Mouse (Mus musculus) heart, adult 11 months (tissue): ENCODE measurements around the gene Mpst.

Experiments used
- DNase-seq: peaks from one replicate; pipeline ENCODE4 v3.0.0; 2022

Mpst gene

DNA sequence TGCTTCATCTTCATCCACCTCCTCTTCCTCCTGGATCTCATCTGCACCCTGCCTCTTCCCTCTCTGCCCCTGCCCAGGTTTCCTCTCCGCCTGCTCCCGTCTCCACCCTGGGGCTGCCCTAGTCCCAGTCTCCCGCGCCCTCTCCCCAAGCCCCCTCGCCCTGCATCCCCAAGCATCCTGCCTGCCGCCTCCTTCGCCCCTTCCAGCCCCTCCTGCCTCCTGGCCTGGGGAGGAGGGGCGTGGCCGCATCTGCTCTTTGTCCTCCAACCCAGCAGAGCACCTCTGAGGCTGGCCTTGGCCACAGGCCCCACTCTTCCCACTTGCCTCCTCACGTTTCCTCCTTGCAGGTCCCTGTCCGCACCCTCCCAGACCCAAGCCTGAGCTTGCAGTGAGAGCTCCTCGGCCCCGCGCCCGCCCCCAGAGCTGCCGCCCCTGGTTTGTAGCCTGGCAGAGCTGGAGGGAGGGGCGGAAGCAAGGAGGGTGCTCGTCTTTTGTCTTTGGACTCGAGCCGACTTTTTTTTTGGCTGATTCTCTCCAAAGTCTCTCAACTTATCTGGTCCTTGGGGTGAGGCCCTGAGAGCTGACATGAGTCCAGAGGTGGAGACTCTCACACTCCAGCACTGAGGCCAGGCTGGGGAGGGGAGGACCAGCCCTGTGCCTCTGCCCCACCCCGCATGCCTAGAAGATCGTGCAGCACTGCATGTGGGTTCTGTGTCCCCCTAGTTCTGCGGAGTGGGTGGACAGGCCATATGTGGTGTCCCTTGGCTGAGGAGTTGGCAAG lies 31.2 kb downstream of the Mpst start:
- DNase-seq = peak; percentile 98

DNA sequence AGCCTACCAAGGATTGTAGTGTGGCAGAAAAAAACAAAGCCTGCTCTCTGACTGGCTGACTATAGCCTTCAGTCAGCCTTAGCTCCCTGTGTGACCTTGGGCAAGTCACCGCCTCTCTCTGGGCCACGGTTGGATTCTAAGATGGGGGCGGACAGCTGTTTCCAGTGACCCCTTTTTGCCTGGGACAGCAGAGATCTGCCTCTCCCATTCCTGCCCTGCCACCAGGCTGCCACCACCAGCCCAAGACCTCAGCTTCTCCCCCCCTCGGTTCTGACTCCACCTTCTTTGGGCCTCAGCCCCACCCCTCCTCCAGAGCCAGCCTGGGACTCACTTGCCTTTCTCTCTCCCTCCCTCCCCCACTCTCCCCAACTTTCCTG lies 31.8 kb downstream of the Mpst start:
- no peak for DNase-seq

DNA sequence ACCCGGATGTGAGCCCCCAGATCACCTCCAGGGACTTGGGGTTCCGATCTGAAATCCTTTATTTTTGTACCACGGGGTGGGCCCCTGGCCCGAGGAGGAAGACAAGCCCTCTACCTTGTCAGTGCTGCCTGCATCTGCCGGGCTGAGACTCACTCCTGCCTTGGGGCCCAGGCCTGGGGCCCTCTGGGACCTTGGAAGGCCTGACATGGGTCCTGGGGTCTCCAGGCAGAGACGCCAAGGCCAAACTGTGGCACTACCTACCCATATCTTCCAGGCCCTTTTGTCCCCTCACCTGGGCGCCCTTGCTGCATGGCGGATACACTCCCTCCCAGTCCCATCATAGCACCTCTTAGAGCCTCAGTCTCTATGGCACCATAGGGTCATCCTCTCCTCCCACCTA lies 32.3 kb downstream of the Mpst start:
- DNase-seq = no peak

DNA sequence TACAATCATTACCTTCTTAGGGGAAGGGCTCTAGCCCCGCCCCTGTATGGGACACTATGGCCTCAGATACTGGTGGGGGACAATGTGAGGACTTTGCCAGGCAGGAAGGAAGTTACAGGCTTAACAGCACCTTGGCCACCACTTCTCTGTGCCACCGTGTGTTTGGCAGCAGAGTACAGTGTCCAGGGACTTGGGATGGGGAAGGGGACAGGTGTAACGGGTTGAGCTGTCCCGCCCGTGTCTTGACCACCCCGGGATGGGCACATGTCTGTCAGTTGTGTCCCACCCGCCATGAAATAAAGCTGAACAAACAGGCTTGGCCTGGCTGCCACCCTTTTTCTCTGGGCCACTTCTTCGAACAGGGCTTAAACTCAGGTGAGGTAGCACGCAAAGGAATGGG lies 32.8 kb downstream of the Mpst start:
- no peak for DNase-seq

DNA sequence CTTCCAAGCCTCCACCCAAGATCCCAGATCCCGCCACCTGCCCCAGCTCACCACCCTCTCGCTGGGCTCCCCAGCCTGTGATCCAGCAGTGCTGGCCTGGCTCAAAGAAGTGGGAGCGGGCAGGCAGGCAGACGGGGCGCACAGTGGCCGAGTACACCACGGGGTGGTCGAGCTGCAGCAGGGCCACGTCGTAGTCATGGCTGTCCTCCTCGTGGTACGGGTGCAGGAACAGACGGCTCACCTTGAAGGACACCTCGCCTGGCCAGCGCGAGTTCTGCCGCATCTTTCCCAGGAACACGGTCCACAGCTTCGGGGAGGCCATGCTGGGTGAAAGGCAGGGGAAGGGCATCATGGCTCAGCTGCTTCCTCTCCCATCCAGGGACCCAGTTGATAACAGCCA lies 36.0 kb downstream of the Mpst start:
- DNase-seq = peak; percentile 90

DNA sequence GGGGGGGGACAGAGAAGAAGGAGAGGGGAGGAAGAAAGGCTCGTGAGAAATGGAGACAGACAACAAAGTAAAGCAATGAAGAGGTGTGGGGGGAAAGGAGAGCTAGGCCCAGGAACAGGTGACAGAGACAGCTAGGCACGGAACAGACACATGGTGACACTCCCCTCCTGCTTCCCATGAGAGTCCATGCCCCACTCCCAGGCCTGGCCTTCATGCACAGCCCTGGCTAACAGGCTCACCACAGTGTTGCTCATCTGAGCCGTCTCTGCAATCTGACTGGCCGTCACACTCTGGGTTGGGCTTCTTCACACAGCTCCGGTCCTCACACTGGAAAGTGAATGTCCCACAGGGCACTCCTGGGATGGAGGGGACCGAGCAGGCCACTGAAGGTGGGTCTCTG lies 37.6 kb downstream of the Mpst start:
- no peak for DNase-seq

DNA sequence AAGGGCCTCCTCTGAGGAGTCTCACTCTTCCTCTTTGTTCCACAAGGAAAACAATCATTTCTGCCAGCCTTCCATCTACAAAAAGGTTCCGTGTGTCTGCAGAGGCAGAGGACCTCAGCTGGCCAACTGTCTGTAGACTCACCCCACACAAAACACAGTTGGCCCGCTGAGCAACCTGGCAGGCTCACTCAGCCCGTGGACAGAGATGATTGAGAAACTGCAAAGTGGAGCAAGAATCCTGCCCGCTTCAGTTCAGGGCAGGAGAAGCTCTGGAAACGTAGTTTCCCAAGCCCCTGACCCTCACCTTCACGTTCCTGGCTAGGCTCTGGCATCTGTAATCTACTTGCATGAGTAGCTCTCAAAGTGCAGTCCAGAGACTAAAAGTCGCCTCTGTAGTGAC lies 40.9 kb downstream of the Mpst start:
- no peak for DNase-seq

DNA sequence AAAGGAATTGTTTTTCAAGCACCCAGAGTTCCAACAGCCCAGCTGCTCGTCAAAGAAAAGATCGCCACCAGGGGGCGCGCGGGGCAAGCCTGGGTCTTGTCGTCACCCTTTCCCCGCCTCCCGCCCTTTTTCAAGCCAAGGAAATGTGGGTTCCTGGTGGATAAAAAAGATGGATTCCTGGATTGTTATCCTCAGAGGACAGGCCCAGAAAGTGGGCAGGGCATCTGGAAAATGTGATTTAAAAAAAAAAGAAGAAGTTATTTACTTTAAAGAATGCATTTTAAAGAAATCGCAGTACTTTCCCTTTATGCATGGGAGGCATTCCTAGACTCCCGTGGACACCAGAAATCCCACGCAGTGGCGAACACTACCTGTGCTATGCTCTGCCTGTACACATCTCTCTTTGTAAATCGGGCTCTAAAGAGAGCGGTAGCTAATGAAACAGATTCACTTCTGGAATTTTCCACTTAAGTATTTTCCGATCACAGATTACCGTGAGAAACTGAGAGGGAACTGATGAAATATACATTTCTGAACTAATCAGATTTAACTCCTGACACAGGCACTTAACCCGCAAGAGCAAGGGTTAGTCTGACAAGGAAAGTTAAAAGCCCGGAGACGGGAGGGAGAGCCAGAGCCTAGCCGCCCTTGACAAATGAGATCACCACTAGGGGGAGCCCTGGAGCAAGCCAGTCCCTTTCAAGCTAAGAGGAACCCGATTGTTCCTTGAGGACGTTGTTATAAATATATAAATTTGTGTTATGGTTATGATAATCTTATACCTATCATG lies 41.7 kb downstream of the Mpst start:
- DNase-seq = peak; percentile 99

DNA sequence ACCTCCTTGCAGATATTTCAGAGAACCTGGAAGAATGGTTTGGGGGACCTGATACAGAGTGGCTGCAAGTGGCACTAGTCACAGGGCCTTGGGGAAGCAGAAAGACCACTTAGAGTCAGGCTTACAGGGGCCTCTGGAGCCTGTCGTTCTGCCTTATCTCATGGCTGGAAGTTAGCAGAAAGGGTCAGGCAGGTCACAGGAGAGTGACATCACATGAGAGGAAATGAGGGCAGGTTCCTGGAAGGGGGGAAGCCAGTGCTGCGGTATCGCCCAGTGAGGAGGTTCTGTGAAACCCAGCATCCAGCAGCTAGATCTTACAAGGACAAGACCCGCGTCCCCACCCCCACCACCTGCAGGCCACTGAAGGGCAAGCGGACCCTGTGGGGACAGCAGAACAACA lies 42.9 kb downstream of the Mpst start:
- DNase-seq = peak; percentile 96

DNA sequence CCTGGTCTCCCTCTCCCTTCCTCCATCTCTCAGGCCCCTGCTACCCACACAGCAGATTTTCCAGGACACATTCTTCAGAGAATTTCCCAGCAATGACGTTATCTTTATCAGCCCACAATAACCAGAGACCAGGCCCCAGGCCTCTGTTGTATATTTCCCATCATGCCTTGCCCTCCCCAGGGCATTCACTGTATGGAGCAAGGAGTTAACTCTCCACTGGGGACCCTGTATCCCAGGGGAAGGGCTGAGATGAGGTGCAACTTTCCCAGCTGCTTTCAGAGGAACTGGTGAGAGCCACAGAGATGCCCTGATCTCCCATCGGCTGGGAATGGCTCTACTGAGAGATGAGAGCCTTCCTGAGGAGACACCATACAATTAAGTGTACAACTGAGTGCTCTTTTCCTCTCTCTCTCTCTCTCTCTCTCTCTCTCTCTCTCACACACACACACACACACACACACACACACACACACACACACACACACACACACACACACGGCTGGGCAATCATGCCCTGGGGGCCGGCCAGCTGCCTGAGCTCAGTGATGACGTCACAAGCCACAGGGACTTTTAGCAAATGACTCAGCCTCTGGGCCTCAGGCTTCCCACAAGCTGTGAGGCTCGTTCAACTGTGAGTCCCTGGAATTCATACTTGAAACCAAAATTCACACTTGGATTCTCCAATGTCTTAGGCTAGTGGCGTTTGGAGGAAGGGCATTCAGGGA lies 43.6 kb downstream of the Mpst start:
- peak; percentile 98 for DNase-seq

DNA sequence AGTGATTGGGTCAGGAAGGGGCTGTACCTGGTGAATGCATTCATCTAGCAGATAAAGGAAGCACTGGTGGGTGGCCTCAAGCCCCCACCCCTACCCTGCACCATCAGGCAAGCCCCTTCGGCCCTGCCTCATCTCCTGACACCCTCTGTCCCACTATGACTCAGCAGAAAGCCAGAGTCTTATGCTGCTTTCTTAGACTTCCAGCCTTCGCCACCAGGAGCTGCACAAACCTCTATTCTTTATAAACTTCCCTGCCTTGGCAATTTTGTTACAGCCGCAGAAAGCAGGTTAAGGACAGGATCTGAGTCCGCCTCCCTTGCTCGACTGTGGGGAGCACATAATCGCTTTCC lies 44.2 kb downstream of the Mpst start:
- no peak for DNase-seq

DNA sequence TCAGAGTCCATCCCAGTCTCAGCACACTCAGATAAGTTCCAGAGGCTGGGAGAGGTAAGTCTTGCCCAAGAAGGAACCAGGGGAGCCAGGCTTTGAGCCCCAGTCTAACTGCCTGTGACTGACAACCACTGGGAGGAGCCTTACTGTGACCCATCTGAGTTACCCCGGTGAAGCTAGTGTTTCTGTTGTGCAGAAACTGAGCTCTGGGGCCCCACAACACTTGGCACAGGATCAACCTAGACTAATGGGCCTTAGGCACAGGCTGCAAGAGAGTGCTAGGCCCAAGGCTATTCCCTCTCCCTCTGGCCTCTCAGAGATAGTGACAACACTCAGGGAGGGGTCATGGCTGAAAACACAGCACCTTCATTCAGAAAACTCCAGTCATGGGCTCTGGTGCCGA lies 45.0 kb downstream of the Mpst start:
- DNase-seq = no peak

DNA sequence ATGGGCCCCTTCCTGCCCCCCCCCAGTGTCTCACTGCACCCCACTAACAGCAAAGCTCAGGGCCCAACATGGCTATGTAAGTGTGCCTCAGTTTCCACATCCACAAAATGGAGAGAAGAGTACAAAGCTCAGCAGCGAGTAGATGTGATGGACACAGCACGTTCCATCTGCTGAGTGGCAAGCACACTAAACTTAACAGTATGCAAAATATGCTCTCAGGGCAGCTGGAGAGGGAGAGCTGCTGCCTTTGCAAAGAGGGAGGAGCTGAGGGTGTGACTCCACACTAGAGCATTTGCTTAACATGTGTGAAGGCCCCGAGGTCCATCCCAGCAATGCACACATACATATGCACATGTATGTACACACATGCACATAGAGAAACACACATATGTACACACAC lies 46.7 kb downstream of the Mpst start:
- DNase-seq = no peak

DNA sequence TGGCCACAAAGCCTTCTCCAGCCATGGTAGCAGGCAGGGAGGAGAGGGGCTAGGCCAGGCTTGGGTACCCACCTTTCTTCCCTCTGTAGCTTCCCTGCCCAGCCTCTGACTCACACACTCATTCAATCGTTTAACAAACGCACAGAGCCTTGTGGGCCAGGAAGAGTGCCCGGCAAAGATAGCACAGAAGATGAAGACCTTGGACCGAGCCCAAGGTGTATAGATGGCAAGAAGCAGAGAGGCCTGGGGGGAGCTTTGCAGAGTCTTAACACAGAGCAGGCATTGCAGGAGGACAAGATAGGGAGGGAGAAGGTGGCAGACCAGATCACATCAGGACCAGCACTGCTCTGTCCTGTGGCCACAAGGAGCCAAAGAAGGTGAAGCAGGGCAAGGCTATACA lies 49.0 kb downstream of the Mpst start:
- DNase-seq = no peak

DNA sequence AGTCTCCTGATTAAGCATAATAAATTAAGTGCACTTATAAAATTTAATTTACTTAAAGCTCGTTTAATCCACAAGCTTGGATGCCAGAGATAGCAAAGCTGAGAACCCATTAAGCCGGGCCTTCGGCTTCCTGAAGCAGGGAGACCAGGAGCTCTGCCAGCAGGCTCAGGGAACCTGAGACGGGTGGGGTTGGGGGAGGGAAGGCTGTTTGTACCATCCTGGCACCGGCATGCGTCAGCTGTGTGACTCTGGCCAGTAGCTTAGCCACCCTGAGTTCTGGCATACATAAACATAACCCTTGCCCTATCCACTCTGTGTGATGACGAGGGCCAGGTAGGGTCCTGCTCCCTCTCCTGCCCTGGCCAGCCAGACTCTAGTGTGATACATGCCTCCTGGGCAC lies 49.8 kb downstream of the Mpst start:
- DNase-seq = no peak

DNA sequence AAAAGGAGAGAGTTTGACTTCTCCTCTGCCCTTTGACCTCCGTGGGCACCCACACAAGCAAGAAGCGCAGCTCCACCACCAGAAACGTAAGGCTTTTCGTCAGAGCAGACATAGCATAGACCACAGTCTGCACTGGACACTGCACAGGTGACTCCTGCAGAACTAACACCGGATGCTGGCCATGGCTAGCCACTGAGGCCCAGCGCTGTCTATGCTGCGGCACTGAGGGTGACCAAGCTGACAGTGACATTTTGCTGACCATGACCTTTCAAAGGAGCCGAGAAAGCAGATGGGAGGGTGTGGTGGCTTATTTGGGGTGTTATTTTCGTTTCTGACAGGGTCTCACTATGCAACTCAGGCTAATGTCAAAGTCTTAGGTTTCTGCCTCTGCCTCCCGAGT lies 51.0 kb downstream of the Mpst start:
- no peak for DNase-seq

DNA sequence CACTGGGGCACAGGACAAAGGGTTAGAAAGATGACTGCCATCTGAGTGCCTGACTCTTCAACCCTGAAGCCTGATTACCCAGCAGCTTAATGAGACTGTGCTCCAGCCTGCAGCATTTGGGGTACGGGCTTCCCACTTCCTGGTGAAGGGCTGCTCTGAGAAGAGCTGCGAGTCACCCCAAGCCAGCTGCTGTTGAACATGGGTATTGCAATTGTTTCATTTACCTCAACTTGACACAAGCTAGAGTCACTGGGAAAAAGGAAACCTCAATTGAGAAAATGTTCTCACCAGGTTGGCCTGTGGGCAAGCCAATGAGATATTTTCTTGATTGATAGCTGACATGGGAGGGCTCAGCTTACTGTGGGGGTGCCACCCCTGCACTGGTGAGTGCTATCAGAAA lies 56.8 kb downstream of the Mpst start:
- DNase-seq = no peak
